Mouse (Mus musculus): ENCODE data around the gene Trio. TPM values are rescaled to one million over a fixed set of nuclear protein-coding genes. Genes with fewer than 3 reads are reported as not detected.

The Trio gene
- polyA plus RNA-seq, 1 experiment from 2014 or later = 53.9 TPM

DNA sequence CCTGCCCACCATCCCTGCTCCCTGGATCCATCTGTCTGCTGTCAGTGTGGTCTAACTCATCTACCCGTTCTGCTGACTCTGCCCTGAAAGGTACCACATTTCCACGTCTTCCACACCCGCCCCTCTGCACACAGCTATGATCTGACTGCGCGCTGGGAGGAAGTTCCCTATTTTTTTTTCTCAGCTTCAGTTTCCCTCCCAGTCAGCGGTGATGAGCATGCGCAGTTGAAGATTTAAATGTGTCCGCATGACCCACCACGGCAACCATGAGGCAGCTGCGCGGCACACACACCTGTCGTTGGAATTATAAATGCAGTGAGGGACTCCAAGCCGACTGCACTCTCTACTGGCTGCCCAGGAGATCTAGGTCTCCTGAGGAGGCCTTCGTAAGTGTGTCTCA, 142.8 kb downstream of the Trio start:
- H3K4me2 ChIP-seq (replicated peaks) = no peak overlapping the region

DNA sequence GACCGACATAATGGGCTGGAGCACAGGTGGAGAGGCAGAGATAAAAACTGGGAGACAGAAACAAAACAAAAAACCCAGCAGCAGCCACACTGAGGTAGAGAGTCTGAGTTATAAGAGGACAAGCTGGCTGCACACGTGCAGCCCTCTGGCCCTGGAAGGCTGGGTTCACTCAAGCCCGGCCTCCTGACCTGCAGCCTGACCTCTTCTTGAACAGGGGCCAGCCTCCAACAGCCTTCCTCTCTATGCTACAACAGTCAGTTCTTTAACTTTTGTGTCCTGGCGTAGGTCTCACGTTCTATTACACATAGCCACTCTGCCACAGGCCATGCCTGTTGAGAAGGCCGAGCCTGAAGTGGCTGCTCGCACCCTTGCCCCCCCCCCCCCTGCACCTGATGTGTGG, 147.8 kb downstream of the Trio start:
- no peak overlapping the region for H3K9ac ChIP-seq
- no peaks in the 10 kb centered on the region for H3K9me3 ChIP-seq (ENCODE audit: control insufficient read depth, low read length)
- WGBS = 60% methylated on average over 7 of the region's 7 CpGs
- no peaks in the 10 kb centered on the region for H3K4me1 ChIP-seq (replicated peaks; ENCODE audit: control insufficient read depth, insufficient read depth, low read length)
- no peak for ATAC-seq (ENCODE audit: low FRiP score)
- no peak overlapping the region for H3K4me3 ChIP-seq (replicated peaks; ENCODE audit: low read length)
- H3K4me2 ChIP-seq (replicated peaks) = no peak overlapping the region
- H3K27ac ChIP-seq = no peak overlapping the region
- no peak for DNase-seq (ENCODE audit: low spot score)
- no peaks in the 10 kb centered on the region for H3K27me3 ChIP-seq (ENCODE audit: control insufficient read depth, insufficient read depth, low read length)
- peaks cover 72% of the 10 kb centered on the region for H3K36me3 ChIP-seq (replicated peaks; ENCODE audit: control insufficient read depth, insufficient read depth)

More for the DNA sequence above, 142.8 kb downstream of the Trio start:
- H3K27ac ChIP-seq = no peak overlapping the region
- peaks cover 72% of the 10 kb centered on the region for H3K36me3 ChIP-seq (replicated peaks; ENCODE audit: control insufficient read depth, insufficient read depth)
- H3K9ac ChIP-seq = no peak overlapping the region
- ATAC-seq (ENCODE audit: low FRiP score) (no peak), DNase-seq (ENCODE audit: low spot score) (no peak)
- H3K4me1 ChIP-seq (replicated peaks; ENCODE audit: control insufficient read depth, insufficient read depth, low read length) = no peaks in the 10 kb centered on the region
- H3K4me3 ChIP-seq (replicated peaks; ENCODE audit: low read length) = no peak overlapping the region
- no peaks in the 10 kb centered on the region for H3K9me3 ChIP-seq (ENCODE audit: control insufficient read depth, low read length)
- WGBS = 91% methylated on average over 14 of the region's 14 CpGs
- H3K27me3 ChIP-seq (ENCODE audit: control insufficient read depth, insufficient read depth, low read length) = no peaks in the 10 kb centered on the region

DNA sequence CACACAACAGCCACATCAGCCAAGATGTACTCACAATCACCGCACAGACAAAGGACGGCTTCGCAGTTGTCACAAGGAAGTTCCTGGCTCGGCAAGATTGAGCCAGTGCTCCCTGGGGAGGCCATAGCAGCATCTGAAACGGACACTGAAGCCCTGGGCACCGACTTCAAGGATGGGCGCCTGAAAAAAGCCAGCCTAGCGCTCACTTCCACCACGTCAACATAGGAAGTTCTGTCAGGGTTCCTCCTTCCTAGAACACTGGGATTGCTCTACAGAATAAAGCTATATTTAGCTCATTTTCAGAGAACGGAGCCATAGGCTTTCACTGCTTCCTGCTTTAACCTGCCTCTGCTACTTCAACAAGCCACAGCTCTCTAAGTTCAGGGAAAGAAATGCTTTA, 149.3 kb downstream of the Trio start:
- no peaks in the 10 kb centered on the region for H3K9me3 ChIP-seq (ENCODE audit: control insufficient read depth, low read length)
- H3K36me3 ChIP-seq (replicated peaks; ENCODE audit: control insufficient read depth, insufficient read depth) = peaks cover 71% of the 10 kb centered on the region
- H3K27ac ChIP-seq = no peak overlapping the region

DNA sequence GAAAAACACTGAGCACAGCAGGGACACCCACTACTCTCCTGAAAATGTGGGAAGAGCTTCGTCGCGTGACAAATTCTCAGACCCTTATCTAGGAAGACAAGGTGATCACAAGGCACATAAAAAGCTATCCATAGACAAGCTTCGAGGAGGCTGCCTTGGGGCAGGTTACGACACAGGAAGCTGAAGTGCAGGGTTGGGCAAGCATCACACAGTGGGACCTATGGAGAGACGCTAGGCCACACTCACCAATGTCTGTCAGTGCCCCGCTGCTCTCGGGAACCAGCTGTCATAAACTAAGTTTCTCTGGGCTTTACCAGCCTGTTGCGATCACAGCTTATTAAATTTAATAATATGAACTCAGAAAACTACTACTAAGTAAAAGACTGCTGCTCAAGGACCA, 149.9 kb downstream of the Trio start:
- ATAC-seq (ENCODE audit: low FRiP score) (no peak), DNase-seq (ENCODE audit: low spot score) (no peak)
- whole genome bisulfite sequencing = 88% methylated on average over 9 of the region's 9 CpGs
- no peak overlapping the region for H3K27ac ChIP-seq
- no peak overlapping the region for H3K4me2 ChIP-seq (replicated peaks)
- no peaks in the 10 kb centered on the region for H3K27me3 ChIP-seq (ENCODE audit: control insufficient read depth, insufficient read depth, low read length)
- H3K9me3 ChIP-seq (ENCODE audit: control insufficient read depth, low read length) = no peaks in the 10 kb centered on the region
- no peak overlapping the region for H3K9ac ChIP-seq
- H3K36me3 ChIP-seq (replicated peaks; ENCODE audit: control insufficient read depth, insufficient read depth) = peaks cover 71% of the 10 kb centered on the region
- no peak overlapping the region for H3K4me3 ChIP-seq (replicated peaks; ENCODE audit: low read length)
- H3K4me1 ChIP-seq (replicated peaks; ENCODE audit: control insufficient read depth, insufficient read depth, low read length) = no peaks in the 10 kb centered on the region

More for the DNA sequence above, 149.3 kb downstream of the Trio start:
- Histone ChIP-seq H3K9ac (no peak overlapping the region), H3K4me1 (replicated peaks; ENCODE audit: control insufficient read depth, insufficient read depth, low read length) (no peaks in the 10 kb centered on the region), H3K4me3 (replicated peaks; ENCODE audit: low read length) (no peak overlapping the region), H3K27me3 (ENCODE audit: control insufficient read depth, insufficient read depth, low read length) (no peaks in the 10 kb centered on the region), H3K4me2 (replicated peaks) (no peak overlapping the region)
- no peak for ATAC-seq (ENCODE audit: low FRiP score)
- DNase-seq (ENCODE audit: low spot score) = no peak
- WGBS = 57% methylated on average over 10 of the region's 10 CpGs

DNA sequence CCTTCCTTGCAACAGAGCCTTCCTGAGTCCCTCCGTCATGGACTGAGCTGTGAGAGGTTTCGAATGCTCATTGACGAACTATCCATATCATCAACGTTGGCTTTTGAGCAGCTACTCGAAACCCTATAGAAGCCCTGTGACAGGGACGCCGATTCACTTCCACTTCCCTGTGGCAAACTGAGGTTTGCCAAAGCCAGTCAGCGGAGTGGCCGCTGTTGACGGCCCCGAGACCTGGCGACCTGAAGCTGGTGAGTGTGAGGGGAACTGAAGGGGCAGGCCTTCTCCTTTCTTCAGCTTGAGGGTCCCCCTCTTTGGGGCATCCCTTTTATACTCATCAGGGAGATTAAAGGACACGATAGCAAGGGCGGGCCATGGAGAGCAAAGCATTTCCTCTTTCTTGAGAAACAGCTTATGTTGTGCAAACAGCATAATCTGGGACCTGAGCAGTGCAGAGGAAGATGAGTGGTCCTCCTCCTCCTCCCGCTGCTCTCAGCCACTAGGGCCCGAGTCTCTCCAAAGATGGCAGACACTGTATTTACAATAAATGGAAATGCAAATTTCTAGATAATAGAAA, 151.8 kb downstream of the Trio start:
- ATAC-seq (ENCODE audit: low FRiP score) (no peak), DNase-seq (ENCODE audit: low spot score) (no peak)
- H3K4me3 ChIP-seq (replicated peaks; ENCODE audit: low read length) = no peak overlapping the region
- H3K4me1 ChIP-seq (replicated peaks; ENCODE audit: control insufficient read depth, insufficient read depth, low read length) = no peaks in the 10 kb centered on the region
- H3K9me3 ChIP-seq (ENCODE audit: control insufficient read depth, low read length) = no peaks in the 10 kb centered on the region
- WGBS = 95% methylated on average over 16 of the region's 16 CpGs
- no peak overlapping the region for H3K4me2 ChIP-seq (replicated peaks)
- no peak overlapping the region for H3K9ac ChIP-seq
- peaks cover 71% of the 10 kb centered on the region for H3K36me3 ChIP-seq (replicated peaks; ENCODE audit: control insufficient read depth, insufficient read depth)
- H3K27ac ChIP-seq = no peak overlapping the region
- H3K27me3 ChIP-seq (ENCODE audit: control insufficient read depth, insufficient read depth, low read length) = no peaks in the 10 kb centered on the region

DNA sequence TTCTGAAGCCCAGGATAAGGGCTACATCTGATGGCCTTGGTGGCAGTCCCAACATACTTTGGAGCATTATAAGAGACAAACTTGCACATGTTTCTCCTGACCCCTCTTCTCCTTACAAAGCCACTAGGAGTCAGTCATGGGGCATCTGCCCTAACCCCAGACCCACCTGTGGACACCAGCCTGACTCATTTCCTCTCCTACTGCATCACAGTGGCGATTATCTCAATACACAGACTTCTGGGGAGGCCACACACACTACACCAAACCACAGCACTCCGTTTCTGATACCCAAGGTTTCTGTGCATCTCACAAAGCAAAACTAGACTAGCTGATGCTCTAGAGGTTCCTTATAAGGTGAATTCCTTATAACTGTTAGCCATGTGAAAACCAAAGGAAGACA, 153.4 kb downstream of the Trio start:
- H3K4me2 ChIP-seq (replicated peaks) = no peak overlapping the region
- peaks cover 66% of the 10 kb centered on the region for H3K36me3 ChIP-seq (replicated peaks; ENCODE audit: control insufficient read depth, insufficient read depth)
- H3K4me3 ChIP-seq (replicated peaks; ENCODE audit: low read length) = no peak overlapping the region
- 91% methylated on average over 2 of the region's 2 CpGs for WGBS
- no peaks in the 10 kb centered on the region for H3K27me3 ChIP-seq (ENCODE audit: control insufficient read depth, insufficient read depth, low read length)
- H3K4me1 ChIP-seq (replicated peaks; ENCODE audit: control insufficient read depth, insufficient read depth, low read length) = no peaks in the 10 kb centered on the region
- DNase-seq (ENCODE audit: low spot score) (no peak), ATAC-seq (ENCODE audit: low FRiP score) (no peak)
- no peak overlapping the region for H3K27ac ChIP-seq
- H3K9ac ChIP-seq = no peak overlapping the region
- H3K9me3 ChIP-seq (ENCODE audit: control insufficient read depth, low read length) = no peaks in the 10 kb centered on the region

DNA sequence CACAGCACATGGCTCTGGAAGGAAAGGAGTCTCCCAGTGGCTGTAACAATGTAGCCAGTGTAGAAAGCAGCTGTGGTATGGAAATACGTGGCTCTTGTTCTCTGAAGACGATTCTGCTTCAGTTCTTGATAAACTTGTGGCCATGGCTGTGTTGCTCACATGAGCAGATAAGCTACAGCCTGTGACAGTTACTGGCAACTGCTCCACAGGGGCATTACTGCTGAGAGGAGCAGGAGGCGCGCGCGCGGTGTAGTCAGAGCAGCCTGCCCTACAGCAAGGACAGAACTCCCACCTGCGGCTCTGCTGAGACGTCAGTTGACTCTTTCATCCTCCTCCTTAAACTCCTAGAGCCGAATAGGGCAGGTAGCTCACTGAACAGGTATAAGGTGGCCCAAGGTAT, 153.9 kb downstream of the Trio start:
- Histone ChIP-seq H3K9ac (no peak overlapping the region), H3K36me3 (replicated peaks; ENCODE audit: control insufficient read depth, insufficient read depth) (peaks cover 62% of the 10 kb centered on the region), H3K27ac (no peak overlapping the region), H3K4me3 (replicated peaks; ENCODE audit: low read length) (no peak overlapping the region), H3K4me1 (replicated peaks; ENCODE audit: control insufficient read depth, insufficient read depth, low read length) (no peaks in the 10 kb centered on the region), H3K9me3 (ENCODE audit: control insufficient read depth, low read length) (no peaks in the 10 kb centered on the region), H3K4me2 (replicated peaks) (no peak overlapping the region), H3K27me3 (ENCODE audit: control insufficient read depth, insufficient read depth, low read length) (no peaks in the 10 kb centered on the region)
- no peak for DNase-seq (ENCODE audit: low spot score)
- WGBS = 93% methylated on average over 10 of the region's 10 CpGs
- no peak for ATAC-seq (ENCODE audit: low FRiP score)

DNA sequence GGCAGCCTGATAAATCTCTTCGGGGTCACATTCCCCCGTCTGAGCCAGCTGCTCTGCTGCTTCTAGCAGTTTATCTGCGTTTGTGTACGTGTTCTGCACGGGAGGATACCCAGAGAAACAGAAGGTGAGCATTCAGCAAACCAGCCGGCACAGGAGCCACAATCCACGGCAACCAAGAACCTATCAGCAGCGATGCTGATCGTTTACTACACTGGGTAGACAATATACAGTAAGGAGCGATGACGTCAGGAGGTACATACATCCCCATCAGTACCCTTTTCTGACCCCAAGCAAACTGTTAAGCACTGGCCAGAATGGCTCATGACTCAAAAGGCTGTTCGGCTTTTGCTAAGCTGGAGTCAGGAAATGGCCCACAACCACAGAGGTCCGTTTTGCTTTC, 154.4 kb downstream of the Trio start:
- Histone ChIP-seq H3K4me3 (replicated peaks; ENCODE audit: low read length) (no peak overlapping the region), H3K4me1 (replicated peaks; ENCODE audit: control insufficient read depth, insufficient read depth, low read length) (no peaks in the 10 kb centered on the region), H3K9me3 (ENCODE audit: control insufficient read depth, low read length) (no peaks in the 10 kb centered on the region), H3K36me3 (replicated peaks; ENCODE audit: control insufficient read depth, insufficient read depth) (peaks cover 58% of the 10 kb centered on the region), H3K4me2 (replicated peaks) (no peak overlapping the region), H3K27ac (no peak overlapping the region), H3K9ac (no peak overlapping the region), H3K27me3 (ENCODE audit: control insufficient read depth, insufficient read depth, low read length) (no peaks in the 10 kb centered on the region)
- no peak for ATAC-seq (ENCODE audit: low FRiP score)
- no peak for DNase-seq (ENCODE audit: low spot score)
- WGBS = 90% methylated on average over 13 of the region's 13 CpGs

DNA sequence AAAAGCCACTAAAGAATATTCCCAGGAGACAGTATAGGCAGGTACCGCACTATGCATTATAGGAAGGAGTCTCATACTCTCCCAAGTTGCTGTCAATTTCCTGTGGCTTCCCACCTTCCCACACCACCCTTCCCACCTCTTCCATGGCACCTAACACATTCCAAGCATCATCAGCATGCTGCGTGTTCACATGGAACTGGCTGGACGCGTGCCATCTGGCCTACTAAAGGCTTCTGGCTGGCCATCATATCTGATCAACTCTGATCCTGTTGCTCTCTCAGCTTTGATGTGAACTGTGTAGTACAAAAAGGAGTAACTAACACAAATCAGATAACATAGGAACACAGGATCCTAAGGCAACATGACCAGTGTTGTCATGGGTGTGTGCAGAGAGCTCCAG, 156.6 kb downstream of the Trio start:
- ATAC-seq (ENCODE audit: low FRiP score) (no peak), DNase-seq (ENCODE audit: low spot score) (no peak)
- H3K4me2 ChIP-seq (replicated peaks) = no peak overlapping the region
- no peak overlapping the region for H3K4me3 ChIP-seq (replicated peaks; ENCODE audit: low read length)
- H3K9ac ChIP-seq = no peak overlapping the region
- no peaks in the 10 kb centered on the region for H3K4me1 ChIP-seq (replicated peaks; ENCODE audit: control insufficient read depth, insufficient read depth, low read length)
- WGBS = 96% methylated on average over 4 of the region's 4 CpGs
- H3K27ac ChIP-seq = no peak overlapping the region
- no peaks in the 10 kb centered on the region for H3K9me3 ChIP-seq (ENCODE audit: control insufficient read depth, low read length)
- H3K27me3 ChIP-seq (ENCODE audit: control insufficient read depth, insufficient read depth, low read length) = no peaks in the 10 kb centered on the region
- peaks cover 66% of the 10 kb centered on the region for H3K36me3 ChIP-seq (replicated peaks; ENCODE audit: control insufficient read depth, insufficient read depth)

DNA sequence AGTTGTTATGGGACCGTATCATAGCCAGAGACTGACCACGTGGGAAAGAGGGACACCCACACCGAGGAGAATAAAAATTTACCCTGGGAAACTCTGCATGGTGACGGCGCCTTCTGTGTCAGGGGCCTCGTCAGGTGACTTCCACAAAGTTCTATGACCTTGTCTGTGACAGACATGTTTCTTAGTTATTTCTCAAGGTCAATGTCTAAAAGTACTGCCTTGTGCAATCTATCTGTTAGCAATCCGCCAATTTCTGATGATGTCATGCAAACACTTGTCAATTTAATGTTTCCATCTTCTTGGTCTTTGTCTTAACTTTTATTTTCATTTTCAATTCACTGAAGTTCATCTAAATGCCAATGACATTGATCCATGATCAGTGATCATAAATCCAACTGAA, 157.8 kb downstream of the Trio start:
- no peak overlapping the region for H3K4me2 ChIP-seq (replicated peaks)
- no peak overlapping the region for H3K4me3 ChIP-seq (replicated peaks; ENCODE audit: low read length)
- no peaks in the 10 kb centered on the region for H3K9me3 ChIP-seq (ENCODE audit: control insufficient read depth, low read length)
- 91% methylated on average over 7 of the region's 7 CpGs for WGBS
- DNase-seq (ENCODE audit: low spot score) (no peak), ATAC-seq (ENCODE audit: low FRiP score) (no peak)
- no peaks in the 10 kb centered on the region for H3K4me1 ChIP-seq (replicated peaks; ENCODE audit: control insufficient read depth, insufficient read depth, low read length)
- H3K9ac ChIP-seq = no peak overlapping the region
- H3K36me3 ChIP-seq (replicated peaks; ENCODE audit: control insufficient read depth, insufficient read depth) = peaks cover 72% of the 10 kb centered on the region
- no peak overlapping the region for H3K27ac ChIP-seq
- H3K27me3 ChIP-seq (ENCODE audit: control insufficient read depth, insufficient read depth, low read length) = no peaks in the 10 kb centered on the region
